Mouse (Mus musculus) lung, postnatal 0 days (tissue): ENCODE results near the gene Hook2. TPM values are rescaled to one million over a fixed set of nuclear protein-coding genes. Genes with fewer than 3 reads are reported as not detected.

Experiments used
- ATAC-seq: fragments of 200-750 bp; cut with Nextera tagmentation; 2 replicates; pipeline ENCODE4 v1.8.0; 2017; ENCODE audit warnings: moderate library complexity
- DNase-seq: peaks from one replicate; pipeline ENCODE4 v3.0.0-alpha.2; 2016; ENCODE audit warnings: low spot score
- H3K27ac ChIP-seq: fragments of 300-500 bp; sonication (generic); 2 replicates; pipeline ENCODE4 v1.5.1; 2014; ENCODE audit warnings: antibody characterized with exemption, mild to moderate bottlenecking, low read length, mixed read lengths
- H3K27me3 ChIP-seq: fragments of 300-500 bp; sonication (generic); replicated peaks from 2 replicates; pipeline ENCODE4 v1.6.1; 2014; ENCODE audit warnings: low read length, mixed read lengths; ENCODE audit not compliant: insufficient read depth
- H3K36me3 ChIP-seq: fragments of 300-500 bp; sonication (generic); 2 replicates; pipeline ENCODE4 v1.6.1; 2014; ENCODE audit warnings: low read length, mixed read lengths; ENCODE audit not compliant: insufficient read depth
- H3K4me1 ChIP-seq: fragments of 300-500 bp; sonication (generic); 2 replicates; pipeline ENCODE4 v1.6.1; 2014; ENCODE audit warnings: antibody characterized with exemption, low read depth, low read length, mixed read lengths; ENCODE audit not compliant: insufficient read depth
- H3K4me2 ChIP-seq: fragments of 300-500 bp; sonication (generic); replicated peaks from 2 replicates; pipeline ENCODE4 v1.6.1; 2014; ENCODE audit warnings: low read depth, mild to moderate bottlenecking, low read length, moderate library complexity, mixed read lengths
- H3K4me3 ChIP-seq: fragments of 300-500 bp; sonication (generic); 2 replicates; pipeline ENCODE4 v1.5.1; 2014; ENCODE audit warnings: low read depth, low read length
- H3K9ac ChIP-seq: fragments of 300-500 bp; sonication (generic); replicated peaks from 2 replicates; pipeline ENCODE4 v1.6.1; 2014; ENCODE audit warnings: low read depth, mild to moderate bottlenecking
- H3K9me3 ChIP-seq: fragments of 300-500 bp; sonication (generic); 2 replicates; pipeline ENCODE4 v1.6.1; 2016; ENCODE audit warnings: low read length, mixed read lengths
- CTCF ChIP-seq: IDR thresholded peaks from 2 replicates; pipeline ENCODE4 v1.5.1; 2016; ENCODE audit warnings: antibody characterized with exemption, mild to moderate bottlenecking
- EP300 ChIP-seq: IDR thresholded peaks from 2 replicates; pipeline ENCODE4 v1.6.1; 2016; ENCODE audit warnings: antibody characterized with exemption, mild to moderate bottlenecking, control low read depth
- WGBS: fragments of 180-500 bp; shearing (Covaris S2); extraction: QIAGEN DNeasy Blood & Tissue Kit; methylation state at CpG from one replicate; pipeline ENCODE4 v1.1.7; 2014; 5-methylcytosine and 5-hydroxymethylcytosine counted together
- polyA plus RNA-seq: library from polyadenylated mRNA; unstranded; fragments of >200 nt; fragmentation: Nextera tagmentation; extraction: Ambion mirVana; gene quantifications from 2 replicates; pipeline ENCODE4 v1.2.1, GENCODE M21; 2015

Gene Hook2
- polyA plus RNA-seq, 1 experiment from 2014 or later: 19.2 TPM

GRCm38 (mm10) chr8:85032622-85033311 lies 42.4 kb downstream of the Hook2 start:
- H3K27ac ChIP-seq: no peak overlapping the region
- ATAC-seq (no peak), DNase-seq (no peak)
- no peak overlapping the region for H3K4me3 ChIP-seq
- no peak for TF ChIP-seq EP300
- TF ChIP-seq CTCF: no peak
- no peaks in the 10 kb centered on the region for H3K9me3 ChIP-seq
- 78% methylated on average over 4 of the region's 4 CpGs for WGBS
- no peak overlapping the region for H3K4me2 ChIP-seq
- H3K36me3 ChIP-seq: peaks cover 10% of the 10 kb centered on the region
- no peak overlapping the region for H3K9ac ChIP-seq
- peaks cover 8% of the 10 kb centered on the region for H3K4me1 ChIP-seq
- H3K27me3 ChIP-seq: no peaks in the 10 kb centered on the region

- no peak overlapping the region for H3K27ac ChIP-seq
- WGBS: 61% methylated on average over 1 of the region's 1 CpGs
- no peaks in the 10 kb centered on the region for H3K9me3 ChIP-seq
- no peak overlapping the region for H3K4me2 ChIP-seq
- H3K9ac ChIP-seq: no peak overlapping the region
- H3K4me3 ChIP-seq: no peak overlapping the region
- peaks cover 4% of the 10 kb centered on the region for H3K4me1 ChIP-seq
- H3K27me3 ChIP-seq: no peaks in the 10 kb centered on the region
- ATAC-seq: no peak
- TF ChIP-seq CTCF: no peak
- no peak for TF ChIP-seq EP300
- DNase-seq: peak; percentile 71
- peaks cover 10% of the 10 kb centered on the region for H3K36me3 ChIP-seq
Observed at GRCm38 (mm10) chr8:85033867-85034266, 43.5 kb downstream of the Hook2 start.

GRCm38 (mm10) chr8:85034764-85035163 lies 44.4 kb downstream of the Hook2 start:
- Histone ChIP-seq H3K27me3 (no peaks in the 10 kb centered on the region), H3K9ac (no peak overlapping the region), H3K4me3 (peak overlapping the region; percentile 26), H3K9me3 (no peaks in the 10 kb centered on the region), H3K27ac (peak overlapping the region; percentile 65), H3K4me2 (peak overlapping the region; percentile 96), H3K36me3 (peaks cover 7% of the 10 kb centered on the region), H3K4me1 (peaks cover 3% of the 10 kb centered on the region)
- peak; percentile 95 for DNase-seq
- WGBS: under 1% methylated on average over 13 of the region's 13 CpGs
- TF ChIP-seq CTCF (no peak), EP300 (no peak)
- ATAC-seq: no peak

- peaks cover 3% of the 10 kb centered on the region; the same call in 1 of the 2 replicates for H3K36me3 ChIP-seq
- peak overlapping the region; percentile 96 for H3K4me2 ChIP-seq
- peak overlapping the region; percentile 81 for H3K4me3 ChIP-seq
- H3K27me3 ChIP-seq: no peaks in the 10 kb centered on the region
- H3K27ac ChIP-seq: peak overlapping the region; percentile 94
- peak overlapping the region; percentile 64 for H3K9ac ChIP-seq
- TF ChIP-seq CTCF: no peak
- TF ChIP-seq EP300: no peak
- ATAC-seq: no peak
- no peaks in the 10 kb centered on the region for H3K9me3 ChIP-seq
- DNase-seq: peak; percentile 49
- peaks cover 3% of the 10 kb centered on the region for H3K4me1 ChIP-seq
- WGBS: 3% methylated on average over 12 of the region's 12 CpGs
Observed at GRCm38 (mm10) chr8:85035165-85035727, 44.8 kb downstream of the Hook2 start.

- peaks cover 3% of the 10 kb centered on the region for H3K4me1 ChIP-seq
- H3K4me2 ChIP-seq: peak overlapping the region; percentile 96
- TF ChIP-seq CTCF (no peak), EP300 (no peak)
- no peaks in the 10 kb centered on the region; the same call in 1 of the 2 replicates for H3K36me3 ChIP-seq
- under 1% methylated on average over 15 of the region's 15 CpGs for WGBS
- H3K9ac ChIP-seq: peak overlapping the region; percentile 64
- peak overlapping the region; percentile 94 for H3K27ac ChIP-seq
- peak overlapping the region; percentile 81 for H3K4me3 ChIP-seq
- ATAC-seq (peak; percentile 12; the same call in 1 of the 2 replicates), DNase-seq (peak; percentile 61)
- H3K9me3 ChIP-seq: no peaks in the 10 kb centered on the region
- H3K27me3 ChIP-seq: no peaks in the 10 kb centered on the region
Observed at GRCm38 (mm10) chr8:85035728-85036310, 45.4 kb downstream of the Hook2 start.

- DNase-seq: no peak
Observed at GRCm38 (mm10) chr8:85036381-85036717, 45.9 kb downstream of the Hook2 start.

More at GRCm38 (mm10) chr8:85036381-85036717, 45.9 kb downstream of the Hook2 start:
- H3K9ac ChIP-seq: peak overlapping the region; percentile 64
- no peak for TF ChIP-seq EP300
- no peak for TF ChIP-seq CTCF
- no peaks in the 10 kb centered on the region for H3K27me3 ChIP-seq
- peaks cover 3% of the 10 kb centered on the region for H3K4me1 ChIP-seq
- peak overlapping the region; percentile 94 for H3K27ac ChIP-seq
- H3K4me3 ChIP-seq: peak overlapping the region; percentile 81
- peak; percentile 18 for ATAC-seq
- WGBS: 2% methylated on average over 9 of the region's 9 CpGs
- H3K9me3 ChIP-seq: no peaks in the 10 kb centered on the region
- H3K4me2 ChIP-seq: peak overlapping the region; percentile 96
- H3K36me3 ChIP-seq: no peaks in the 10 kb centered on the region; the same call in 1 of the 2 replicates
